9 mouse cellular contexts compared by ENCODE assay signal in genomic region chr11:30799496-30799895, GRCm38 (mm10). TPM values are rescaled to one million over a fixed set of nuclear protein-coding genes. Genes with fewer than 3 reads are reported as not detected.
DNase-seq lines count a peak whose midpoint lies in the region; ATAC-seq and TF ChIP-seq lines count a peak whose summit lies in the region.
"Had no signal": no experiment of that assay in that cellular context is flagged by ENCODE, and none has a peak within 500 bp of the region (broad histone marks: within the 10 kb centered on the region; RNA-seq: fewer than 3 reads in every experiment).

No protein-coding gene starts in this region.

- H3K27me3 ChIP-seq in forebrain, embryonic 11.5 days (ENCODE audit: control insufficient read depth, insufficient read depth, low read length), result no peaks in the 10 kb centered on the region
- no peaks in the 10 kb centered on the region for H3K27me3 ChIP-seq in forebrain, embryonic 15.5 days
- no peaks in the 10 kb centered on the region for H3K27me3 ChIP-seq in Patski

- peak; percentile 91 for TF ChIP-seq CTCF in Patski (IDR thresholded peaks at IDR 0.05)

- in situ Hi-C loops in Patski (cut with MboI; ENCODE audit: low pct_unique_long_range_greater_than_20kb), result loop anchor here (5.0 kb wide), 1 partner anchor 122 kb away; no protein-coding TSS in a partner anchor

- no peak overlapping the region for H3K27ac ChIP-seq in forebrain, embryonic 11.5 days (ENCODE audit: low read depth, low read length)
- no peak overlapping the region for H3K27ac ChIP-seq in forebrain, embryonic 15.5 days (replicated peaks)
- H3K27ac ChIP-seq: macrophage had no signal

- H3K9ac ChIP-seq in forebrain, embryonic 11.5 days (ENCODE audit: low read length), result no peak overlapping the region
- H3K9ac ChIP-seq in forebrain, embryonic 15.5 days (replicated peaks), result no peak overlapping the region

- no peaks in the 10 kb centered on the region for H3K9me3 ChIP-seq in forebrain, embryonic 11.5 days (ENCODE audit: control insufficient read depth, low read length)
- no peaks in the 10 kb centered on the region for H3K9me3 ChIP-seq in forebrain, embryonic 15.5 days

- 77% methylated on average over 1 of the region's 1 CpGs for WGBS in forebrain, embryonic 11.5 days
- WGBS in forebrain, embryonic 15.5 days, result 63% methylated on average over 1 of the region's 1 CpGs

- no peak overlapping the region for H3K4me3 ChIP-seq in forebrain, embryonic 11.5 days (ENCODE audit: low read depth, low read length)
- no peak overlapping the region for H3K4me3 ChIP-seq in forebrain, embryonic 15.5 days

- no peak overlapping the region for H3K4me2 ChIP-seq in forebrain, embryonic 11.5 days (ENCODE audit: low read depth, low read length, severe bottlenecking)
- no peak overlapping the region for H3K4me2 ChIP-seq in forebrain, embryonic 15.5 days (replicated peaks)

- ATAC-seq in forebrain, embryonic 11.5 days (replicated peaks; ENCODE audit: low FRiP score), result 0 out of 2 replicates have a peak, but pooled peaks have one; percentile 49
- ATAC-seq in forebrain, embryonic 15.5 days (replicated peaks), result no peak
- peak; percentile 78 for ATAC-seq in Patski

- H3K4me1 ChIP-seq in forebrain, embryonic 11.5 days (replicated peaks; ENCODE audit: control insufficient read depth, insufficient read depth, low read length), result no peaks in the 10 kb centered on the region
- no peaks in the 10 kb centered on the region for H3K4me1 ChIP-seq in forebrain, embryonic 15.5 days

- CTCF ChIA-PET in Patski (lab: Charles Lee), result interaction anchor here (1.3 kb wide), 3 partner anchors 11 to 124 kb away, joined by 3 read pairs; no protein-coding TSS in a partner anchor

- peak; percentile 61 for DNase-seq in forebrain, embryonic 11.5 days (ENCODE audit: low spot score)
- peak; percentile 16 for DNase-seq in 3134 (ENCODE audit: extremely low read depth, insufficient read length, low spot score)
- no peak for DNase-seq in Patski (ENCODE audit: low read depth, low spot score)
- DNase-seq in fibroblast of lung, adult 2 months (ENCODE audit: low read depth), result peak; percentile 13
- DNase-seq in kidney, postnatal 4 days, result peak; percentile 68 to 72
- peak; percentile 8 for DNase-seq in retina, adult 2 months (ENCODE audit: low read depth, low spot score)
- DNase-seq in right cerebral cortex, adult 18-20 months, result no peak

- no peaks in the 10 kb centered on the region for H3K36me3 ChIP-seq in forebrain, embryonic 11.5 days (ENCODE audit: control insufficient read depth, insufficient read depth, low read length)
- H3K36me3 ChIP-seq in forebrain, embryonic 15.5 days, result peaks cover 2% of the 10 kb centered on the region; the same call in 1 of the 2 replicates

- POLR2A ChIA-PET in Patski (lab: Charles Lee), result no interaction called here

RNA-seq across cellular contexts. Expression of gene Psme4, which starts 28.0 kb away (rescaled TPM):
- 33.1 and 41.7 TPM in 2 replicates for polyA plus RNA-seq in forebrain, embryonic 11.5 days (2014; fragmentation: Nextera tagmentation; extraction: Ambion mirVana)
- 17.8 and 20.4 TPM in 2 replicates for polyA plus RNA-seq in forebrain, embryonic 15.5 days (2015; fragmentation: Nextera tagmentation; extraction: Ambion mirVana)
- polyA plus RNA-seq in Patski (2021), result 36.4 TPM

Comparison
In these comparisons a context has a peak if more than half of its experiments do, and no peak if none do; other contexts are left out.
1. DNase-seq: peak in forebrain, embryonic 11.5 days (single experiment), 3134 (single experiment), fibroblast of lung, adult 2 months (single experiment), kidney, postnatal 4 days (2 of 2) and retina, adult 2 months (single experiment); none in Patski (single experiment) and right cerebral cortex, adult 18-20 months (single experiment).